Mouse (Mus musculus) frontal cortex, adult 2 months (tissue): Measurements from ENCODE around the gene Ctla4. TPM values are rescaled to one million over a fixed set of nuclear protein-coding genes. Genes with fewer than 3 reads are reported as not detected.
A peak's percentile ranks its signal among the peaks of the same experiment; 100 is the strongest.

ENCODE experiments used
- DNase-seq, 2 experiments: peaks; one replicate each; pipeline ENCODE4 v3.0.0; 2022; ENCODE audit warnings: low spot score in 1 of 2; ENCODE audit errors: extremely low spot score in 1 of 2
- polyA plus RNA-seq: library from polyadenylated mRNA; depleted of rRNA; stranded (reverse); fragments of >200 nt; gene quantifications from 2 replicates; pipeline ENCODE4 v1.2.3, GENCODE M21; 2012

Ctla4 gene
- polyA plus RNA-seq, 1 experiment, result not detected

DNA sequence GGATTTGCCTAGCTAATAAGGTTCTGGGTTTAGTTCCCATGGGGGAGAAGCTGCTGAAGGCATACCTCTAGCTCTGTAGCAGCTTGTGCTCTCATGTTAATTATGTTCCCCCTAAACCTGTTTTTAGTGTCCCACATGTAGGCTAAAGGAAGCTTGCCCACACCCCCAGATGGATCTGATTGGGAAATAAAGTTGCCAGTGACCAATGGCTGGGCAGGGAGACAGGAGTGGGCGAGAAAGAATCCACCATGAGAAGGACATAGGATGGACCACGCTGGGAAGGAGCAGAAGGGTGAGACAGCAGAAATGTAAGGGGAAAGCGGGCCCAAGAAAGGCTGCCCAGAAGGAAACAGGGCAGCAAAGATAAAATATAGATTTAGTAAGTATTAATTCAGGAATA lies 23.1 kb upstream of the Ctla4 start:
- no peak for DNase-seq

DNA sequence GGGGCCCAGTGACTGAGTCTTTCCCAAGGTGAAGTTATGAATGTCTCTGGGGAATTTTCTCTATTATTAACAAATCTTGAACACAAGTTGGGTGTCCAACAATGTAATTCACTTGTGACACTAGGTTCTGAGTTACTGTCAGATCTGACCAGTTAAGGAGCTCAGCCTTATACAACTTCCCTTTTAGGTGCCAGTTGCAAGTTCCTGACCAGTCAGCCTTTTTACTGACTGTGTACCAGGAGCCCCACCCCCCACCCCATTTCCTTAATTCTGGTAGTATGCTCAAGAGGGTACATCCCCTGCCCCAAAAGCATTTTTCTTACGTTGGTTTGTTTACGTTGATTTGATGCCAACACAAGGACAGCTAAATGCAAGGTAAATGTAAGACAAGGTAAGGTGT lies 21.6 kb upstream of the Ctla4 start:
- DNase-seq, result no peak

DNA sequence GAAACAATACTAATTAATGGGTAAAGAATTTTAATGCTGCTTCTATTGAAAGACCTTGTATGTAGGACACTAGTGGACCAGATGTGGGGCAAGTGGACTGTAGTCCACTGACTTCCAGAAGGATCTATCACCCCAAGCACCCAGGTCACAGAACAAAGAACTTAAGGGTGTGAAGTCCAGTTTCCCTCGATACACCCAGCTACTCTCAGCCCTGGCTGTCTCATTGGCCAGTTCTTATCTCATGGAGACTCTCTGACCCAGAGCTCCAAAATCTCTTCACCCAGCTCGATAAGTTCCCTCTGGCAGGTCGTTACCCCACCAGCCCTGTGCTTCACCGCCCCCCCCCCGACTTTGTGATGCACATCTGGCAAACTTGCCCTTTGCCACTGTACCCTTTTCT lies 20.8 kb upstream of the Ctla4 start:
- DNase-seq, result no peak

DNA sequence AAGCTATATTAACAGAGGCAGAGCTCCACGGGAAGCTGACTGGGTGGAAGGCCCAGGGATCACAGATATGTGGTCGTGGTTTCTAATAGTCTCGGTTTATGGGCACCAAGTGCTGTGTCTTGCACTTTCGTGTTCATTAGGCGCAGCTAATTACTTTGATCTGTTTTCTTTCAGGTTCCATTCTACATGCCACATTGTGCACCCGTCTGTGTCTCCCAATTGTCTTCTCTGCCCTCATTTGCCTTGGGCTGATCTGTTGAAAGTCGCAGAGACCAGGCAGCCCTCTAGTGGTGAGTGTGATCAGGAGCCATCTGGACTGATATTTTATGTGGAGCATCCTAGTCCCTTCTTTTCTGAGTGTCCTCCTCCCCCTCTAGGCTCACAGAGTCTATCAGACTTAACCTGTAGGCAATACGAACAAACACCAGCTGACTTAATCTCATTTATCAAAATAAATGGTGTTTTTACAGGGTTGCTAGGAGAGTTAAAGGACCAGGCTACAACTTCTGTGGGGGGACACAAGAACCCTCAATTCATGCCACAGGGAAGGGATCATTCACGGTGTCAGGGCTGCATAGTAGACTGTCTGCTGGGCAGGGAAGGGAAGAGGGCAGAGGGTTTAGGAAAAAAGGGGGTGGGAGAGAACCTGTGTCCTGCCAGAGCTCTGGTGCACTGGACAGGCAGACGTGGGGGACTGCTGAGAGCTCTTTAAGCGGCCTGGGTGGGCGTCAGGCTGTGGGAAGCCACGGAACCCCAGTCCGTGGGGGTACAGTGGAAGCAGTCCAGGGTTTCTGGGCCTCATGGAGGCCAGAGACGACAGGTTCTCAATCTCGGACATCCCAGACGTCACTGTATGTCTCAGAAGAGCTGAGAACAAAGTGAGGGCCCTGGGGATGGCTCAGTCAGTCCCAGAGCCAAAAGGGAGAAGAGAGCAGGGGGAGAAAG lies 18.2 kb upstream of the Ctla4 start:
- peak in 1 of 2 experiments; percentile 73 for DNase-seq

DNA sequence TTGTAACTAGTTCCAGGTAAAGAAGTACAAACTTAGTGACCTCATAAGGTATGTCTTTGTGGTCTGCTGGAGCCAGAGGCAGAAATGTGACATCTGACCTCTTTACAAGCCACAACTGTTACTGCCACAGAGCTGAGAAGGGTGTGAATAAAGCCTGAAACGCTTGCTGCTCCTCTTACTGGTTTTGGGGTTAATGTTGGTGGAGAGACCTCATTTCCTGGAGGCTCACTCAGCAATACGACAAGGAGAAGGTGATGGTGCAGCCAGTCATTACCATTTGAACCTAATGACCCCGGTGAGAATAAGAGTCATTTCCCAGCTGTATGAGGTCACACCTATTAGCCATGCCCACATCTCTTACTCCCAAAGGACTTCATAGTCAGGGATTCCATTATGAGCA lies 11.5 kb upstream of the Ctla4 start:
- DNase-seq, result no peak

DNA sequence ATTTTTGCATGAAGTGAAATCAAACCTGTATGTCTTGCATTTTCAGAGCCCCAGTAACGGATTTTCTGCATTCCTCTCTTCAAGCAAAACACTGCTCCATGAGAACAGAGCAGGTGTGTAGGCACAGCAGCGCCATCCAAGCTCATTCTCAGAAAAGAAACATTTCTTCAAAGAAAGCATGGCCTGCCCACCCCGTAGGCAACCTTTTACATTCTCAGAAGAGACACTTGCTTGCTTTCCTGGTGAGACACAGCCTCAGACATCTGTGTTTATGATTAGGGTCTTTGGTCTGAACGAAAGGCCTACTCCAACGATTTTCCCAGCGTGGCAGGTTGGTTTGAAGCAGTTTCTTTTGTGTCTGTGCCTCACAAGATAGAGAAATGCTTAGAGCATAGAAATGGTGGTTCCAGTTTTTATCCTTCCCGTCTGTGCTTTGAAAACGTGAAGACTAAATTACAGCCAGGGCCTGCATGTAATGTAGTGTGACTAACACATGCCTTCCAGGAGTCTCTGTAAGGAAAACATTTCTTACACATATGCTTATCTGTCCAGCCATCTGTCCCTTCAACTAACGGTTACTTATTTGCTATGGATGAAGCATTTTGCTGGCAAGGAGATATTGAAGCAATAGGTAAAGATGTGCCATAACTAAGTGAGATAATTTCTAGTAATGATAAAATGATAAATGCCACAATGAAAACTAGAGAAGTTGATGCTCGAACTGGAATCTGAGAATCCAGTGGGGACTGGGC lies 6.5 kb upstream of the Ctla4 start:
- DNase-seq, result no peak

DNA sequence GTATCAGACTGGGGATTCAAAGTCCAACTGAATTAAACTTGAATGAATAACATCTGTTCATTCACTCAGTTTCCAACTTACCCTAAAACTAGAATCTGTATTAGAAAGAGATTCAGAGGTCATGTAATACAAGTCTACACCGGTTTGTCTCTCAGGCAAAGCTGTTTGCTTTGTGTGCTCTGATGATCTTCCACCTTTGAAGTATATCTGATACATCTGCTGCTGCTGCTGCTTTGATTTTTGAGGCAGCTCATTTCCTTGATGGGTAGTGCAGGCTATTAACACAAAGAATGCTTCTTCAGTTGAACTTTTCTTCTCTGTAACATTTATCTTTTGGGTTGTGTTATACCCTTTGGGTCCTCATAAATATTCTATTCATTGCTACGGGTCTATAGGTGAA lies 4.0 kb upstream of the Ctla4 start:
- DNase-seq, result no peak

DNA sequence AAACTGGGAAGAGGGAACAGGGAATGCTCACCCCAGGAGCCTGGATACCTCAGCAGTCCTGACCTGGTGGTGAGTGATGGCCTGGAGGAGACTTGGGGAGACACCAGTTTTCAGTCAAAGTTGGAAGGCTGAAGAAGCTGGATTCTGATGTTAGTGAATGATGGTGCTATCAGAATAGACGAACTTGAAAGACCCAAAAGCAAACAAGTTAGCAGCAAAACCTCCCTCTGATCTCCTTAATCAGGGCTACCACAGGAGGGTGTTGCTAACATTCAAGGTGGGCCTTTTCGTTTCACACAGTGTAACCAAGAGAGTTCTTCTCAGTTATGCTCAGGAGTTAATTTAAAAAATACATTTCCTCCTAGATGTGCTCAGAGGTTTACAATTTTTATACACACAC lies 3.5 kb upstream of the Ctla4 start:
- DNase-seq, result no peak

DNA sequence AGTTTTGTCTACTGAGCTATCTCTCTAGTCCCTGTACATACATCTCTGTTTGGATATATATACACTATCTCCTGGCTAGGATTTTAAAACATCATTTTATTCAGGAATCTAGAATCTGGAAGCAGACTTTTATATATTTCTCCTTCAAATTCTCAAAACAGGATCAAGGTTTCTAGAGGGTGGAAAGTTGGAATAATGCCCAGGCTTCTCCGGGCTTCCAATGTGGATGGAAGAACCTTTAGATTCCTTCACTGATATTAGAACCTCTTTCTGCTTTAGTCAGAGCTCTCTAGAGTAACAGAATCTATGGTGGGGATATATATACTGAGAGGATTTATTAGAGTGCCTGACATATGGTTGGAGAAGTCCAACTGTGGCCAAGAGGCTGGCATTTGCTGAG lies 2.2 kb upstream of the Ctla4 start:
- peak in 1 of 2 experiments; percentile 45 for DNase-seq

DNA sequence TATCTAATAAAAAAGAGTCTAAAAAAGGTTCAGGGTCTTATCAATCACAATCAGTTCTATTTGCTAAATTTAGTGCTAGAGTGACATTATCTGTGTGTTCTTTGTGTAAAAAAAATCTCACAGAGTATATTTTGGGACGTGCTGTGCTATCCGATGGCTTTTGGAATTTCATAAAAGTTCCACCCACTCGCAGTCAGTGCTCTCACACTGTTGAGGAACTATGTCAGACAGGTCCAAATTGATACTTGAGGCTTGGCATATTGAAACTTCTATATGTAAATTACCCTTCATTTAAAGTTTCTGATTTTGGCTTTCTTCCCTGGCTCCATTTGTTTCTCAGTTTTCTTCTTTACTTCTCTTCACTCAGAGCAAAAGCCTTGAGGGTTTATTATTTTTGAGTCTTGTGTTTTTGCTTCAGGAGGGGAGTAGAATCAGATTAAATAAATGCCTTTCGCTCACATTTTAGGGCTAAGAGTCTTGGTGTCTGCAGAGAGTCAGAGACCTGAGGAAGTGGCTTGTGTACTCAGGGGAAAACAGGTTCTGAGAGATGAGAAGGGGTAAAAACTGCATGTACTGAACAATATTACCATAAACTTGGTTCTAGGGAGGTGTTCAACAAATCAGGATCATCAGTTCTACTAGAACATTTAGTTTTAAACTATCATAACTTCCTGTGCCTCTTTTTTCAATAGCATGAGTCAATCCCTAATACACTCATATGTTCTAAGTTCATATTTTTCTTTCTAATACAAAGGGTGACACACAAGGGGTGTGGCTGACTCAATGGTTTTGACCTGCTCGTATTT lies 11.5 kb downstream of the Ctla4 start:
- DNase-seq, result peak; percentile 38 to 41

DNA sequence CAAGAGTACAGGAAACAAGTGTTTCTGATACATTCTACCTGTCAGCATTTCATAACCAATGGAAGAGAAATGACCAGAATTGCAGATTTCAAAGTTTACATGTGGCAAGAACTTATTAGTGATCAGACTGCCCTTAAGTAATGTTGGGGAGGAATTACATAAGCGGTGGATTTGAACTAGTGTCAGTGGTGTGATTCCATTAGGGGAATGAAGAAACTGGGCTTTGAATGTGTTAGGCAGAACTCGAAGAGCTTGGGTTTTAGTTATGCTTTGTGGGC lies 12.1 kb downstream of the Ctla4 start:
- DNase-seq, result no peak

DNA sequence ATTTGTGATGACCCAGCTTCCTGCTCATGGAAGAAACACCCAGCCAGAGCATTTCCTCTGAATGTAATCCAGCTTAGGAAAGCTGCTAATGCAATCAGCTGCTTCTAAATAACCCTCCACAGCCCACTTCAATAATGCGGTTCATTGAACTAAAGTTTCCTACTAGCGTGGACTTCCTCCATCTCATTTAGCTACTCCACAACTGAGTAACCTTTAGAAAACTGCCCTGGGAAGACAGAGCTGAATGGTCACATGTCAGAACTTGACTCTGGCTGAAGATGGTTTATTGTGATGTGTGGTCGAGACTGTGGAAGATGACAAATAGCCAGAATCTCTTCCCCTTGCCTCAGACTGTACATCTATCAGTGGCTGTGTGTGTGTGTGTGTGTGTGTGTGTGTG lies 12.4 kb downstream of the Ctla4 start:
- DNase-seq, result no peak

DNA sequence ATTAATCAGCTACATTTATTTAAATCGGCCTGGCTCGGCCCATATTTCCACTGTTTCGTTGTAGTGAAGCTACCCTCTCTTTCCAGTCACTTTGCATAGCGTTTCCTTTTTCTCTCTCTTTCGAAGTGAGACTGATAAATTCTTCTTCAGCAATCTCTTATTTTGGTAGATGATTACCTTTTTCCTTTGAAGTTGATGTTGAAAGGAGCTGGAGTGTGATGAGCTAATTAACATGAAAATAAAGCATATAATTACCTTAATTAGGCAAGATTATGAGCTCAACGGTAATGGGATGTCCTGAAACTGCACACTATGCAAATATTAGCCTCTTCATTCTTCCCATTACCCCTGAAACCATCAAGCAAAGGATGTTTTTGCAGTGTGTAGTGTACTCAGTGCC lies 15.7 kb downstream of the Ctla4 start:
- no peak for DNase-seq

DNA sequence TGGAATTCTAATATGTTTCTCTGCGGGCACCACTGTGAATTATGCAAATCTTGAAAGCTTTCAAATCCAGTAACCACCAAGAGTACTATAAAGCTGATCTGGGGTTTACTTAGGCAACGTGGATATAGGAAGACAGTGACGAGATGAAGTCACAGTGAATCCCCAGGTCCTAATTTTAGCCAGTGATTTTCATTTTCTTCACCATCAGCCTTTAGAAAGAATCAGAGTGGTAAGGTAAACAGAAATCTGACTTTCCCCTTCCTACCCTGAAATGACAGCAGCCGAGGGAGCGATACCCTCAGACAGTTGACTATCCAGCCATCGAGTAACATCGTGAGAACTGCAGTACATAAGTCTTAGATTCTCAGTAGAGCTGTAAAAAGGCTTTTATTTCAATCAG lies 16.3 kb downstream of the Ctla4 start:
- DNase-seq, result no peak

DNA sequence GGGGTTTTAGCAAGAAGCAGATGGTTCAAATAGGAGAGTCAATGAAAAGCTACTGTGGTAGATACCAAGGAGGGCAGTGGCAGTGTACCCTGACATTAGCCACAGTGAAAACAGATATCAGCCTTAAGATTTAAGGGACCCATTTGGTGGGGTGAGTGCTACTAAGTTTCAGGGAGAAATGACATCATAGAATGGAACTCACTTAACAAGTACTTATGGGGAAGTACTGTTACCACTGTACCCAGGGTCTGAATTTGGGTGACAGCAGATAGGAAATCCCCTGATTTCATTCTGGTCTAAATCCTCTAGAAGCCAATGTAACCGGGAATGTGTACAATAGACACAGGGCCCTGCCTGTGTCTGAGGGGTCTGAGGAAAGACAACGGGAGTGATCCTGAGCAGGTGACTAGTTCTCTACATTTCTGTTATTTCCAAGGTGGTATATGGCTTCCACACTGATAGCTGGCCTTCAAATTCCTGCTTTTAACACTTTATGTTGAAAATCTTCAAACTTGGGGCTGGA lies 17.7 kb downstream of the Ctla4 start:
- DNase-seq, result no peak

DNA sequence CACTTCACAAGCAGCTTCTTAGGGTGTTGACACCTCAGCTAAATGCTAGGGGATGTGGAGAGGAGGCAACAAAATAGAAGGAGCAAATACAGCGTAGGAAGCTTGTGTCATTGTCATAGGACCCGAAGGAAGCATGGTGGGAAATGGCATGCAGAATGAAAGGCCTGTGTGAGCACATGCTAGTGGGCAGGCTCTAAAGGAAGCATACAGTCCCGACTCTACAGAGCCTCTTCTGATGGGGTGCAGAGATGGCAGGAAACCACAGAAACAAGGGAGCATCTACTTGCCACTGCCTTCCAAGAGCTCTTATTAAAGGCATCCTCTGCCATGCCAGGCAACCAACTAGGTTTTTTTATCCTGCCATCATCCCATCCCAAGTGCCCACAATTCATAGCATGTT lies 20.7 kb downstream of the Ctla4 start:
- no peak for DNase-seq

DNA sequence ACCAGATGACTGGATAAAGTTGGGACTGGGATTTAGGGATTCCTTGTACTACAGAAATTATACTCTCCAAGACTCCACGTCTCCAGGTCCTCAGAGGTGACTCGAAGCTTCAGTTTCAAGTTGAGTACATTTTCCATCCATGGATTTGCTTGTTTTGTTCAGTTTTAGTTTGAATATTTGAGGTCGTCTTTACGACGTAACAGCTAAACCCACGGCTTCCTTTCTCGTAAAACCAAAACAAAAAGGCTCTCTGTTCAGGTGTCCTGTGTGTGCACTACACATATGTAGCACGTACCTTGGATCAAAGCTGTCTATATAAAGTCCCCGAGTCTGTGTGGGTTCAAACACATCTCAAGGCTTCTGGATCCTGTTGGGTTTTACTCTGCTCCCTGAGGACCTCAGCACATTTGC lies 22.0 kb downstream of the Ctla4 start:
- DNase-seq, result no peak

DNA sequence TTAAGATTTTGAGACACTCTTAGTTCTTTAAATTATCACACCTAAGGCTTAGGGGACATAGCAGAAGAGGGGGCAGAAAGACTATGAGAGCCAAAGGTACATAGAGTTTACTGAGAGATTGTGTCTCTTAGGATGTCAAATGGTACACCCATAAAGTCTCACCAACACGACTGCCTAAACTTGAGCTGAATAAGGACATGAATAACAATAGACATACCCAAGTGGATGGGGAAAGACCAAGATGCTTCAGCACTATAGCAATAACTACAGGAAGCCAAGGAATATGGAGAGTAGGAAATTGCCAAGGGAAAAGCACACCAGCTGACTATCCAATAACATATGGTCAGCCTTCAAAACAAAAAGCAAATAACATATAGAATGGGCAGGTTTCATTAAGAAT lies 22.9 kb downstream of the Ctla4 start:
- no peak for DNase-seq

DNA sequence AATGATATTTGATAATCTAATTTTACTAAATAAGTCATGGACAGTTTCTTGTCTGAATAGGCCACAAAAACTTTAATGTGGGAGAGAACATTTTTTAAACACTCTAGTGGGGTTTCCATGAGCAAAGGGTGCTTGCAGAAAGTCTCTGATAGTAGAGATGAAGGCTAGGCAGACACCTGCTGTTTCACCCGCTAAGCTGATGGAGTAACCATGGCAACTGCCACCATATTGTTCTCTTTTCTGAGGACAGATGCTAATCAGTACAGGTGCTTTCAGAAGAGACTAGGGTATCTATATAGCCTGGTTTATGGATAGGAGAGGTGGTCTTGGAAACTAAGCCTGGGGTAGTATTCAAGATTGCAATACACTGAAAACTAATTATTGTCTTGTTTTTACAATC lies 24.0 kb downstream of the Ctla4 start:
- DNase-seq, result no peak

DNA sequence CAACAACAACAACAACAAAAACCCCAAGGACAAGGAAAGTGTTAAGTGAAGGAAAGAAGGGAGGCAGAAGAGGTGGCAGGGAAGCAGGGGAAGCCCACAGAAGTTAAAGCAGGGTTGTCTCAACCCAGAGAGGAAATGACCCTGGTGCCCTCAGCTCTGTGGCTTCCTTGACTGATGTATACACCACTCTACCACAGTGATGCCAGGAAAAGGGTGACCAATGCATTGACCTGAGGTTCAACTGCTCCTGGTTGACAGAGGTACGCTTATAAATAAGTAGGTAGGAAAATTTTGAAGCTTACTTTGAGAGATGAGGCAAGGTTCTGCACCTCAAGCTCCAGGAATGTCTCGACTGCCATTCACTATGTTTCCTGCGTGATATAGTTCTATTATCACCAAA lies 24.8 kb downstream of the Ctla4 start:
- no peak for DNase-seq

DNA sequence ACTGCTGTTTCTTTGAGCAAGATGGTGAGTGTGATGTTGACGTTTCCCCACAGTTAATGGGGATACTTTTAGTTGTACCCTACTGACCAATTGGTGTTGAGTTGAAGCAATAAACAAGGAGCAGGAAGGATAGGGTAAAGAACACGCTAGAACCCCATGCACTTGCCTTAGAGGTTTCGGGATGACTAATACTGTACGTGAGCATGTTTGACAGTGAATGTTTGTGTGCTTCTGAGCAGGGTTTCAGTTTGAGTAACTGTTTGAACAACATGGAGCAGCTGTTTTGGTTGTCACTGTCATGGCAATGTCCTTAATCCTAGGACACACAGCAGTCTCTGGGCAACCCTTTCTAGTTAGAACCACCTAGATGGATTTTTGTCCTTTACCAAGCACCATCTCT lies 26.5 kb downstream of the Ctla4 start:
- no peak for DNase-seq
